Mouse (Mus musculus) embryonic facial prominence, embryonic 12.5 days (tissue): ENCODE data around the gene Gcgr. TPM values are rescaled to one million over a fixed set of nuclear protein-coding genes. Genes with fewer than 3 reads are reported as not detected.

ENCODE experiments used
- ATAC-seq: fragments of 200-750 bp; cut with Nextera tagmentation; 2 replicates; pipeline ENCODE4 v1.8.0; 2017; ENCODE audit not compliant: insufficient number of reproducible peaks, insufficient read depth, low FRiP score, low TSS enrichment
- H3K27ac ChIP-seq: fragments of 300-500 bp; sonication (generic); 2 replicates; pipeline ENCODE4 v1.5.1; 2016; ENCODE audit warnings: mild to moderate bottlenecking
- H3K27me3 ChIP-seq: fragments of 300-500 bp; sonication (generic); 2 replicates; pipeline ENCODE4 v1.6.1; 2016; ENCODE audit warnings: mild to moderate bottlenecking, moderate library complexity
- H3K36me3 ChIP-seq: fragments of 300-500 bp; sonication (generic); 2 replicates; pipeline ENCODE4 v1.6.1; 2016; ENCODE audit warnings: mild to moderate bottlenecking
- H3K4me1 ChIP-seq: fragments of 300-500 bp; sonication (generic); 2 replicates; pipeline ENCODE4 v1.6.1; 2016
- H3K4me2 ChIP-seq: fragments of 300-500 bp; sonication (generic); replicated peaks from 2 replicates; pipeline ENCODE4 v1.6.1; 2016; ENCODE audit warnings: mild to moderate bottlenecking, moderate library complexity
- H3K4me3 ChIP-seq: fragments of 300-500 bp; sonication (generic); 2 replicates; pipeline ENCODE4 v1.5.1; 2016; ENCODE audit warnings: mild to moderate bottlenecking
- H3K9ac ChIP-seq: fragments of 300-500 bp; sonication (generic); 2 replicates; pipeline ENCODE4 v1.6.1; 2016; ENCODE audit warnings: mild to moderate bottlenecking, moderate library complexity
- H3K9me3 ChIP-seq: fragments of 300-500 bp; sonication (generic); 2 replicates; pipeline ENCODE4 v1.6.1; 2016; ENCODE audit warnings: mild to moderate bottlenecking, moderate library complexity
- WGBS: fragments of 180-500 bp; shearing (Covaris S2); methylation state at CpG from one replicate; pipeline ENCODE4 v1.1.7; 2016; 5-methylcytosine and 5-hydroxymethylcytosine counted together
- polyA plus RNA-seq: library from polyadenylated mRNA; unstranded; fragments of >200 nt; fragmentation: Nextera tagmentation; extraction: Ambion mirVana; gene quantifications from 2 replicates; pipeline ENCODE4 v1.2.1, GENCODE M21; 2016

Gcgr gene
- polyA plus RNA-seq = 1.7 and 2.1 TPM in 2 replicates

DNA sequence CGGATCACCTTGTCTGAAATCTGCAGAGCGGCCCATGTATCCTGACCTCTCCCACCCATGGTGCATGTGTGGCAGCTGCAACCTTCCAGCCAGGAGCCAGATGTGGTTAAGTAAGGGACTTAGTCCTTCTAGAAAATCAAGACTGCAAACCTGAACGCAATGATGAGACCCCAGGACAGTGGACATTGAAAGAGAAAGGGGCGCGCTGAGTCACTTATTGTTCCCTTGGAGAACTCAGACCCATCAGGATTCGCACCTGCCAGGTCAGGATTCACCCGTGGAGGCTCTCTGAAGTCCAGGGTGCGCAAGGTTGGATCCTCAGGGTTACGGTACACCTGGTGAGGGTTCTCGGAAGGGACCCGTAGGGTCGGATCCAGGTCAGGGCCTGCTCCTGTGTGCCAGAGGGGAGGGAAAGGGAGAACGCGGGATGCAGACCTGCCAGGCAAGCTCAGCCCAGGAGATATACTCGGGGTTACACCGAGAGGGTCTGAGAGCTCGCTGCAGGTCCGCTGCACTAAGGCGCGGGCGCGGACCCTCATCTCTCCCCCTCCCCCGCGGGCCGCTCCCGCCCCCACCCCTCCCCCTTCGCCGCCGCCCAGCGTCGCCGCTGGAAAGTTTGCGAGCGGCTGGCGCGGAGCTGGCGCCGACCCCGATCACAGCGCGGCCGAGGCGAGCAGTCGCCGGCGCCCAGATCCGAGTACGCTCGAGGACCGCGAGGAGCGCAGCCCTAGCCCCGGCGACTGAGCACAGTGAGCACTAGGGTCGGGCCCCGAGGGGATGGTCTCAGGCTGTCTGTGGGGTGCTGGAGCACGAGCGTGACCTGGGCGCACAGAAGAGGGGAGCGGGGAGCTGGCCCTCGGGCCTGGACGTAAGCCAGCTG lies at the start of gene Gcgr:
Gene Gcgr, plus strand, starts transcription at position 615 of the 880 bp plus-strand sequence.
- no peak; the same call in 1 of the 2 replicates for ATAC-seq
- H3K4me1 ChIP-seq = peaks cover 9% of the 10 kb centered on the region; the same call in 1 of the 2 replicates
- H3K4me3 ChIP-seq = peak within 1 kb of the TSS; percentile 40
- peaks cover 65% of the 10 kb centered on the region for H3K27me3 ChIP-seq
- H3K9me3 ChIP-seq = no peaks in the 10 kb centered on the region
- peak within 1 kb of the TSS; percentile 65 for H3K9ac ChIP-seq
- WGBS = 8% methylated on average over 46 of the region's 62 CpGs
- no peak within 1 kb of the TSS for H3K27ac ChIP-seq
- no peaks in the 10 kb centered on the region for H3K36me3 ChIP-seq
- H3K4me2 ChIP-seq = peak within 1 kb of the TSS; percentile 83

DNA sequence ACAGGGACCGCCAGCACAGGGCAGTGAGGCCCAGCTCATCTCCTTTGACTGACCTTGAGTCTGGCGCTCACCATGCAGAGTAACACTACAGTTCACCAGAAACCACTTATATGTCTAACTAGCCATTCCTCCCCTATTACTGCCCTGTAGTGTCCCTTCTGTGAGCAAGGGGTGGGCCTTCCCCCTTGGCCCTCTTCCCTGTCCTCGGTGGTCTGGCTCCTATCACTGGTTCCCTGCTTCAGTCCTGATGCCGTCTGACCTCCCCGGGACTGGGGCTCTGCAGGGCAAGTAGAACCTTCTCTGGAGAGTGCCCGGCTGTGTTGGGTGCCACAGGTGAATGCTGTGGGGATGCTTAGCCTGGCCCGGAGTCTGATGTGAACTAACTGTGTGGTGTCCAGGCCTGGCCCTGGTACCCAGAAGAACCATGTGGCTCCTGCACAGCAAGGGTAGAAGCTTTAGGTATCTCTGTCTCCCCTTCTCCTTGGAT lies 47.0 kb upstream of the Gcgr start:
- no peak for ATAC-seq
- peak overlapping the region; percentile 90 for H3K27ac ChIP-seq
- H3K27me3 ChIP-seq = no peaks in the 10 kb centered on the region
- peaks cover 17% of the 10 kb centered on the region for H3K4me1 ChIP-seq
- peak overlapping the region; percentile 75 for H3K4me2 ChIP-seq
- H3K9ac ChIP-seq = peak overlapping the region; percentile 80
- H3K9me3 ChIP-seq = no peaks in the 10 kb centered on the region
- peaks cover 77% of the 10 kb centered on the region for H3K36me3 ChIP-seq
- H3K4me3 ChIP-seq = peak overlapping the region; percentile 87
- WGBS = 87% methylated on average over 7 of the region's 7 CpGs

DNA sequence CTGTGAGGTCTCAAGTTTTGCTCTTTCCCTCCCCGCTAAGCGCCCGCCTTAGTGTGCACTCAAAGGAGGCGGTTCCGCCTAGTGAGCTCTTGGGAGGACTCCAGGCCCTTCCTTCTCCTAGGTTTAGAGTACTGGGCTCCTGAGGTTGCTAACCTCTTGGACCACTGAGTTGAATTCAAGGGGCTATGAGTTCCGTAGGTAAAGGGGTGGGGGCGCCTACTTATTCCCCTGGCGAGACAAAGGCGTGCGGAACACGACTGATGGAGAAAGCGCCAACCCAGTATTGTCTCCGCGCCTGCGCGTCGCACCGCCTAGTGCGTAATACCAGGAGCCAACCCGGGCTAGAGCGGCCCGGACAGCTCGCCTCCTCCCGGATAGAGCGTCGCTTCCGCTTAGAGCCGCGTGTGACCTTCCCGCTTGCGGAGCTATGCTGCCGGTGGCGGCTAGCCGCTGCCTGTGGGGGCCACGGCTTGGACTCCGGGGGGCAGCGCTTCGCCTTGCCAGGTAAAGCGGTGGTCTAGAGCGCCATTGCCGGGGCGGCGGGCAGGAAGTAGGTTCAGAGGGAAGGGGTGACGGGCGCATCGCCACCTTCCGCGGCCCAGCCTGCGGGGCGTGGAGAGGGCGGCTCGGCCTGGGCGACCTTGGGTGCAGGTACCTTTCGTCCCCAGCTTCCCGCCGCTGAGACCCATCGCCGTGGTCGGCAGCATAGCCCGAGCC lies 46.1 kb upstream of the Gcgr start, which contains the start of gene Mrpl12:
Gene Mrpl12, plus strand, starts transcription at position 349 of the 717 bp plus-strand sequence.
- ATAC-seq = peak; percentile 93
- Histone ChIP-seq H3K36me3 (peaks cover 73% of the 10 kb centered on the region), H3K4me1 (peaks cover 20% of the 10 kb centered on the region), H3K4me2 (peak within 1 kb of the TSS; percentile 75), H3K9me3 (no peaks in the 10 kb centered on the region), H3K27me3 (no peaks in the 10 kb centered on the region), H3K27ac (peak within 1 kb of the TSS; percentile 90), H3K4me3 (peak within 1 kb of the TSS; percentile 87), H3K9ac (peak within 1 kb of the TSS; percentile 80)
- under 1% methylated on average over 58 of the region's 60 CpGs for whole genome bisulfite sequencing

DNA sequence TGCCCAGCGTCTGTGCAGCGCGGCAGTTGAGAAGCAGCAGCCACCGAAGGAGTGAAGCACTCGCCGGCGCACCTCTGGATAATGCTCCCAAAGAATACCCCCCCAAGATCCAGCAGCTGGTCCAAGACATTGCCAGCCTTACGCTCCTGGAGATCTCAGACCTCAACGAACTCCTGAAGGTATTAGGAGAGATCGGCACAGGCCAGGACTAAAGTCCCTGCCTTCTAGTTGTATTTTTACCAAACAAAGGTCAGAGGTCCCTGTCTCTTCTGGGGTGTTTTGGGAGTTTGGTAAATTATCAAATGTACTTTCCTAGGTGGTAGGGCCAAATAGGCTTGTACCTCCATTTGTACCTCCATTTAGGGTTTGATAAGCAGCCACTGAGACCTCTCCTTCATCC lies 45.2 kb upstream of the Gcgr start:
- Histone ChIP-seq H3K4me1 (peaks cover 23% of the 10 kb centered on the region), H3K4me2 (peak overlapping the region; percentile 75), H3K4me3 (peak overlapping the region; percentile 87), H3K36me3 (peaks cover 67% of the 10 kb centered on the region), H3K27me3 (no peaks in the 10 kb centered on the region), H3K27ac (no peak overlapping the region), H3K9me3 (no peaks in the 10 kb centered on the region), H3K9ac (peak overlapping the region; percentile 80)
- no peak for ATAC-seq
- 8% methylated on average over 10 of the region's 10 CpGs for WGBS

DNA sequence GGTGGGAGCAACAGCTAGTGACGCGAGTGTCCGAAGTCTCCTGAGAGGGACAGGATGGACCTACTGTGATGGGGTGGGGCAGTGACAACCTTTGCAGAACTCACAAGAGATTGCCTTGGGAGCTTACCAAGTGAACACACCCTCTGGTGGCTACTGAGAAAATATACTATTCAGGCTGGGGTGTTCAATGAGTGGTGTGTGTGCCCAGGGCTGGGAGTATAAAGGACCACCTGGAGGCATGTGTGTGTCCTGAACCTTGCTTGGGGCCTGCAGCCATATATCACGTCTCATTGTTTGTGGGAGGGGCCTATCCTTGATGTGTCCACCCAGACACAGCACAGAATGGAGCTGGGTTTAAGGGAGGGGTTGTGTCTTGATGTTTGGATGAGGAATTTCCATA lies 42.0 kb upstream of the Gcgr start:
- no peak overlapping the region for H3K4me3 ChIP-seq
- H3K36me3 ChIP-seq = peaks cover 36% of the 10 kb centered on the region

DNA sequence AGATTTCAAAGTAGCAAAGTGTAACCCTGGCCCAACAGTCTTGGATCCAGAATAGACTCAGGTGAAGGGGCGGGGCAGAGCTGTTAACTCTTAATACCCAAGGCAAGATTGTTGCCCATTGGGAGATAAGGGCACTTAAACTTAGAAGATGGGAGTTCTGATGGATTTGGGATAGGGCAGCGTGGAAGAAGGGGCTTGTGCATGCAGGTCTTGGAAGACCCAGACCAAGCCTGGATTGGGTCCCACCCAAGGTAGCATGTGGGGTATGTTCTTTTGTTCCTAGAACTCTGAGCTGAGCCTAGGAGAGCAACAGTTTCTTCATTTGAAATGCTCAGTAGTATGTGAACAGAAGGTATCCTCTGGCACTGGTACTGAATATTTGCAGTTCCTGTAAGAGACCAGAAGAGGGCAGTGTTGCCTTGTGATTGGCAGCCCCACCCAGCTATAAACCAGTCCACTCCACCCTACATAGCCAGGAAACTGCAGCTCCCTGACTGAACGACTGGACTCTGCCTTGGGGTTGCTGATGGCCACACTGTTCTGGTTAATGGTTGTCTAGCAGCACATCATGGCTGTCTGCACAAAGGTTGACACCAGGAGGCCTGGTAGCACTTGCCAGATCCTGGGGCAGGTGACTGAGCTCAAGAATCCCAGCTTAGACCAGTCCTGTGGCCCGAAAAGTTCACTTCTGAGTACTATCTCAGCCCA lies 41.3 kb upstream of the Gcgr start:
- 56% methylated on average over 4 of the region's 4 CpGs for WGBS
- 0 out of 2 replicates have a peak overlapping the region, but pooled peaks have one; percentile 14 for H3K27ac ChIP-seq
- H3K9me3 ChIP-seq = no peaks in the 10 kb centered on the region
- no peak overlapping the region for H3K4me2 ChIP-seq
- H3K4me1 ChIP-seq = peaks cover 40% of the 10 kb centered on the region
- H3K4me3 ChIP-seq = no peak overlapping the region
- H3K36me3 ChIP-seq = peaks cover 34% of the 10 kb centered on the region
- H3K9ac ChIP-seq = no peak overlapping the region
- H3K27me3 ChIP-seq = no peaks in the 10 kb centered on the region
- no peak for ATAC-seq

More for the DNA sequence above, 42.0 kb upstream of the Gcgr start:
- H3K9me3 ChIP-seq = no peaks in the 10 kb centered on the region
- no peak overlapping the region for H3K27ac ChIP-seq
- H3K27me3 ChIP-seq = no peaks in the 10 kb centered on the region
- H3K9ac ChIP-seq = no peak overlapping the region
- peaks cover 43% of the 10 kb centered on the region for H3K4me1 ChIP-seq
- 75% methylated on average over 4 of the region's 4 CpGs for WGBS
- ATAC-seq = no peak
- no peak overlapping the region for H3K4me2 ChIP-seq

DNA sequence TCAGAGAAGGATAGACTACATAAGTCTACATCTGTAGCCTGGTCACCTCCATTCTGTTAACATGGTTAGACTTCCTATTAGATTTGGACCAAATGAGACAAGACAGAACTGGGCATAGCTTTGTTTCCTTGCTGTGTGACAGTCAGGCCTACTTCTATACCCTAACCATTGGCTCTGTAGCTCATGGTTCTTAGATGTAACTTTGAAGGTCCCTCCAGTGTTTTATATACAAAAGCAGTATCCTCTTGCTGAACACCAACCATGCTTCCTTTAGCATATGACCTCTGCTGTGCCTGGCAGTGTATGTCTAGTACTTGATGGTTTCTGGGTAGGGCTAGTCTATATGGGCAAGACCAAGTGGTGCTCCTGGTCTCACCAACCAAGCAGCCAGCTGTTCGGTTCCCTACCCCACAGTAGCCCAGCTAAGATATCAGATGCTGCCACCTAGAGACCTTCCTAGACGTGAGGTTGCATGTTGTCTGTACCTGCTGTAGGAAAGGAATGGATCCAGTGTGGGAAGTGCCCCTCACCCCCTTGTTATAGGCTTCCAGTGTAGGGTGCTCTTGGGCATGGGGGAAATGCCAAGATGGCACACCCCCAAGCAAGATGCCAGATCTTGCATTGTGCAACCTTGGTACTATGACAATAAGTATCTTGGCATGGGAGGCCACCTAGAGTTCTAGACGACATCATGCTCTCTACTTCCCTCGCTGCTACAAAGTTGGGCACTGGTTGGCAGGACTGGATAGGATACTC lies 40.0 kb upstream of the Gcgr start:
- Histone ChIP-seq H3K4me1 (peaks cover 36% of the 10 kb centered on the region), H3K4me2 (peak overlapping the region; percentile 85), H3K9ac (no peak overlapping the region; the same call in 1 of the 2 replicates), H3K27me3 (no peaks in the 10 kb centered on the region), H3K9me3 (no peaks in the 10 kb centered on the region), H3K4me3 (0 out of 2 replicates have a peak overlapping the region, but pooled peaks have one; percentile 95), H3K27ac (no peak overlapping the region), H3K36me3 (peaks cover 45% of the 10 kb centered on the region)
- 34% methylated on average over 4 of the region's 4 CpGs for WGBS
- ATAC-seq = no peak

DNA sequence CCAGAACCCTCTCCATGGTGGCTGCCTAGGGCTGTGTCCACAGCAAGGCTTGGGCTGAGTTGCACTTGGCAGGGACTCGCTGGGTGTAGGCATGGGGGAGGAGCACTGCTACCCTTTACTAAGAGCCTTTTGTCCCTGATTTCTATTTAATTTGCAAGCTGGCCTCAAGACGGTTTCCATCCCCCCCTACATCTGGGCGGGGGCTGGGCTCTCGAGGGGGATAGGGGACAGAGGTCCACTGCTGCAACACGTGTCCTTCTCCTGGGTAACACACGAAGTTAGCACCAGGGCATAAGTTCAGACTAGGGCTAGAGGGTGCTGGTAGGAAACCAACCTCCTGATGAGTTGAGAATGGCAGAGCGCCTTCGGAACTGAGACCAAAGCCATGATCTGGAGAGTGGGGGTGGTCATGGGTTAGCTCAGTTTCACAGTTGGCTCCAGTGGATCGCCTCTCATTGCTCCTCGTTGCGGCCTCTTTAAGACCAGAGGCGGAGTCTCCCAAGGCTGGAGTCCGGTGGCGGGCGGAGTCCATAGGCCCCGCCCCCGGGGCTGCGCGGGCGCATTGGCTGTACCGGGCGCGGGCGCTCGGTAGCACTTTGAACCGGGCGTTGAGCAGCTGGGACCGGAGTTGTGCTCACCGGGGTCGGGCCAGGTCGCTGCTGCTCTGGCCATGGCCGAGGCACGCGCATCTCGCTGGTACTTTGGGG lies 39.0 kb upstream of the Gcgr start, which contains the start of gene Slc25a10:
Gene Slc25a10, plus strand, starts transcription at position 524 of the 707 bp plus-strand sequence.
- Histone ChIP-seq H3K36me3 (peaks cover 45% of the 10 kb centered on the region), H3K9me3 (no peaks in the 10 kb centered on the region), H3K4me2 (peak within 1 kb of the TSS; percentile 85), H3K9ac (peak within 1 kb of the TSS; percentile 85), H3K27me3 (no peaks in the 10 kb centered on the region), H3K27ac (peak within 1 kb of the TSS; percentile 74), H3K4me3 (peak within 1 kb of the TSS; percentile 95), H3K4me1 (peaks cover 31% of the 10 kb centered on the region)
- peak; percentile 83 for ATAC-seq
- WGBS = under 1% methylated on average over 35 of the region's 35 CpGs

DNA sequence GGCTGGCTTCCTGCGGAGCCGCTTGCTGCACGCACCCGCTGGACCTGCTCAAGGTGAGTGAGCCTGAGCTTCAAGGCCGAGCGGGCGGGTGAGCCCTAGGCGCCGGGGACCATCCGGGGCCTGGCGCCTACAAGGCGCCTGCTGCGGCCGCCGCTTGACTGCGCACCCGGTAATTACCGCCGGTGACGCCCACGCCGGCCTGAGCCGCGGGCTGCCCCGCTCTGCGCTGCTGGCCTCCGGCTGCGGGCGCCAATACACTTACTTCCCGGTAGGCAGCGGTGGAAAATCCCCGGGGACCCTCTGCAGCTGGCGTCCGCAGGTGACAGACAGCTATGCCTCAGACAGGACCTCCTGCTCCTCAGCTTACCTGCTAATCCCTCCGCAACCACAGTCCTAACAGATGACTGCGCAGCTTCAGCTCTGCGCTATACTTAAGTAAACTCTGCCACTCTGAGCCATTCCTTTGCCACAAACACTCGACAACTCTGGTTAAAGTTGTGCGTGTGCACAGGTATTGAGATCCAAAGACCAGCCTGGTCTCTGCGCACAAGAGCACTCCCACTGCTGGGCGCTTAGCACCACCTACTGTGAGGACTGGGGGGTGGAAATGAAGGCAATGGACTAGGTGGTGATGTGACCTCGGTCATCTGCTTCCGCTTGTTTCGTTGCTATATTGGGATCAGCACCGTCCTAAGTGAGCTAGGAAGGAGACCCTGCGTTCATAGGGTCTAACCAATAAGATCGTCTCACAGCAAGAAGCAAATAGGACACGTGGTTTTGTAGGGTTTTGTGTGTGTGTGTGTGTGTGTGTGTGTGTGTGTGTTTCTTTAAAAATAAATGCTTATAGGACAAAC lies 38.2 kb upstream of the Gcgr start:
- H3K36me3 ChIP-seq = peaks cover 45% of the 10 kb centered on the region
- under 1% methylated on average over 48 of the region's 48 CpGs for WGBS
- H3K4me2 ChIP-seq = peak overlapping the region; percentile 85
- H3K9me3 ChIP-seq = no peaks in the 10 kb centered on the region
- peak overlapping the region; percentile 95 for H3K4me3 ChIP-seq
- no peaks in the 10 kb centered on the region for H3K27me3 ChIP-seq
- H3K27ac ChIP-seq = peak overlapping the region; percentile 74
- peak; percentile 10; the same call in 1 of the 2 replicates for ATAC-seq
- peak overlapping the region; percentile 85 for H3K9ac ChIP-seq
- H3K4me1 ChIP-seq = peaks cover 31% of the 10 kb centered on the region
